Mouse (Mus musculus): ENCODE results near the gene Col26a1.

- TF ChIP-seq GATA1 (IDR thresholded peaks at IDR 0.05; ENCODE audit: low read length) (no peak), TAL1 (IDR thresholded peaks at IDR 0.05; ENCODE audit: low read length) (no peak)
Observed at GRCm38 (mm10) chr5:136805019-136805418, 78.0 kb downstream of the Col26a1 start.
